Mouse (Mus musculus) NIH3T3 (cell line): ENCODE data around the gene Ube2i.
"Not testable (repeated sequence)": the region's sequence is repeated elsewhere in the genome, so short reads cannot be mapped to it uniquely, and the experiment has no call there.

Experiments used
- DNase-seq: peaks from one replicate; pipeline ENCODE4 v3.0.0-alpha.2; 2012; ENCODE audit warnings: low read depth

Gene Ube2i

DNA sequence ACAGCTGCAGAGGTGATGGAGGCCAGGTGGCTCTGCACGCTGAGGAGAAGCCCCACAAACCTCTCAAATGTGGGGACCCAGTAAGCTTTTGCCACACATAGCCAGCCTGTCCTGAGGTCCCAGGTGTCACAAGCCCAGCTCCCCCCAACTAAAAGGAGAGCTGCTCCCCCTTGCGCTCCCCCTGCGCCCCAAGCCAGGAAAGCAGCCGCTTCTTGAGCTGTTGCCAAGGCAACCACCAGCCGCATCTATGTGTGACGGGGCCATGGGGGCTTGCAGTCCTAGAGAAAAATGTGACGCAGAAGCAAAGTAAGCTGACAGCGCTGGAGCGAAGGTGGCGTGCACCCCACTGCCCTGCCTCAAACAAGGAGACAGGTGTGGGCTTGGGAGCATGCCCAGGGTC, 20.7 kb downstream of the Ube2i start:
- no peak for DNase-seq

DNA sequence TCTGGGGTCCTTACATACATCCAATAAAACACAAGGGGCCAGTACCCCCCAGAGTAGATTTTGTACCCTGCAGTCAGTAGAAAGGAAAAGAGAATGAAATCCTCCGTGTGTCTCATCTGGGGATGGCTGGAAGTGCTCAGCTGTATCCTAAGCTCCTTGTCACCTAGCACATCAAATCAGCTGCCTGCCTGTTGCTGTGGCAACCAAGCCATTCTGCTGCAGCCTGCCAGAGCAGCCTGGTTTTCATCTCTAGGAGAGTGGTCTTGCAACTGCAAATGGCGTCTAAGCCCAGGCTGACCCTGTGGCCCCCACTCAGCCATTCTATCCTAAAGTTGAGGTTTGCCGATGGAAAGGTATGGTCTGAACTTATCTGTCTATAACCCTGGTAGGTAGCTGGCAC, 21.8 kb downstream of the Ube2i start:
- no peak for DNase-seq

GRCm38 (mm10) chr17:25250181-25250835, 24.1 kb downstream of the Ube2i start:
- no peak for DNase-seq

GRCm38 (mm10) chr17:25248033-25248750, 26.2 kb downstream of the Ube2i start:
- no peak for DNase-seq

- no peak for DNase-seq
Observed at GRCm38 (mm10) chr17:25244239-25244638, 30.2 kb downstream of the Ube2i start.

- DNase-seq, result peak; percentile 31
Observed at GRCm38 (mm10) chr17:25243131-25243780, 31.2 kb downstream of the Ube2i start.

GRCm38 (mm10) chr17:25239695-25240636, 34.5 kb downstream of the Ube2i start, which contains the start of the genes Gnptg and Tsr3:
Gene Gnptg (minus strand): TSS chr17:25240124.
Gene Tsr3 (plus strand): TSS chr17:25240170.
- peak; percentile 97 for DNase-seq

DNA sequence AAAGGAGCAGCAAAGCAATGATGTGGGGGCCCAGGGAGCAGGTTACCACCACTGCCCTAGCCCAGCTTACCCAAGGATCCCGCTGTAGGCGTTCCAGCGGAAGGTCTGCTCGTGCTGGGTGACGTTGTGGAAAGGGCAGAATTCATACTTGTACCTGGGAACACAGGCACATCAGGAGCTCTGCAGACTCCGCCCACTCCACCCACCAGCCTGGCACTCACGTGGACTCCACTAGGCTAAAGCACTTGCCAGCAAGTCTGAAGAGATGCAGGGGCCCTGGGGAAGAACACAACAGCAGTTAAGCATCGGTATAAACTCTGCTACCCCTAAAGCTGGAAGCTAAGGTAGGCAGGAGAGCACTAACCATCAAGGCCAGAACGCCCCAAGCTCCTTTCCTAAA, 38.8 kb downstream of the Ube2i start:
- DNase-seq, result no peak

GRCm38 (mm10) chr17:25231621-25232020, 42.8 kb downstream of the Ube2i start:
- not testable (repeated sequence) for DNase-seq

GRCm38 (mm10) chr17:25230700-25231099, 43.7 kb downstream of the Ube2i start:
- DNase-seq, result no peak

DNA sequence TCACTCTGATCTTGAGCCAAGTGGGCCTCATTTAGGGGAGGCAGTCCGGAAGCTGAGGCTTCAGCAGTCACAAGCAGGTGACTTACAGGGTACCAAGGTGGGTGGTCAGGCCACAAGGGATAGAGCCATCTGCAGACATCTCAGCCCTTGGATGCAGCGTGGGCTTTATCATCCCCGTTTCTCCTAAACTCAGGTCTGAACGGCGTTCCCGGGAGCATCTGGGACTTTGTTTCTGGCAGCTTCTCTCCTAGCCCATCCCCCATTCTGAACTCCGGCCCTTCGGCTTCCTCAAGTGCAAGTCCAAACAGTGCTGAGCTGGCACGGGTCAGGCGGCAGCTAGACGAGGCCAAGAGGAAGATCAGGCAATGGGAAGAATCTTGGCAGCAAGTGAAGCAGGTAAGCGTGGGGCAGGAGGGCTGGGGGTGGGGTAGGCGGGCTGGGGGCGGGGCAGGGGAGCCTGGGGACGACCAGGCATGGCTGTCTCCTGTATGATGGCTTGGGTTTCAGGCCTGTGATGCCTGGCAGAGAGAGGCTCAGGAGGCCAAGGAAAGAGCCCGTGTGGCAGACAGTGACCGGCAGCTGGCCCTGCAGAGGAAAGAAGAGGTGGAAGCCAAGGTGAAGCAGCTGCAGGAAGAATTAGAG, 44.3 kb downstream of the Ube2i start:
- DNase-seq, result not testable (repeated sequence)

DNA sequence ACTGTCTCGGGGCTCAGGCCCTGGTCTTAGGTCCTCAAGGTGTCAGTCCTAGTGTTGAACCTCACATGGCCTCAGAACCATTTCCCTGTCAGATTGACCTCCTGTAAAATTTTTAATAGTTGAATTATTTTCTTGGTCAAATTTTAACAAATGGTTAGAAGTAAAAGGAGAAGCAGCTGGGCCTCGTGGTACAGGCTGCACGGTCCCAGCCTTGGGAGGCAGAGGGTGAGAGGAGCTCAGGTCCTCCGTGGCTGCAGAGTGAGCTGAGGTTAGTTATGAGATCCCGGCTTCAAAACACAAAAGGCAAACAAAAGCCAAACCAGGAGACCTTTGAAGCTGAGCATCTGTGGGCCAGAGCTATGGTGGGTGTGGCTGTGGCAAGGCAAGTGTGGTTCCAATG, 46.4 kb downstream of the Ube2i start:
- no peak for DNase-seq

DNA sequence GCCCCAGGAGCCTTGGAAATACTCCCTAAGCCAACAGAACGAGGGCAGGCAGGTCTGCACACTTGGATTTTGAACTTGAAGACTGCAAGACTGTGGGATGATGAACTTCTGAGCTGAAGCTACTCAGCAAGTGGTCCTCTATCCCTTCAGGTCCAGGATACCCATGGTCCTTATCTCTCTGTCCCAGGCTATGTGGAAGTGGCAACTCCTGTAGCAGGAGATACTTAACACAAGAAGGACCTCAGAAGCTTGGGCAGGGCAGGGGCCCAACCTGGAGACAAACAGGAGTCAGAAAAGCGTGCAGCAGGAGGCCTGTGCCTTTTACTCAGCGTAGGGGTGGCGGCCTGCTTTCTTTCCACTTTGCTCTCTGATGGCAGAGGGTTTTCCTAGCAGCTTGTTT, 48.8 kb downstream of the Ube2i start:
- DNase-seq, result no peak

- DNase-seq, result no peak
Observed at GRCm38 (mm10) chr17:25224586-25225222, 49.7 kb downstream of the Ube2i start.

- peak; percentile 9 for DNase-seq
Observed at GRCm38 (mm10) chr17:25222951-25223601, 51.3 kb downstream of the Ube2i start.

DNA sequence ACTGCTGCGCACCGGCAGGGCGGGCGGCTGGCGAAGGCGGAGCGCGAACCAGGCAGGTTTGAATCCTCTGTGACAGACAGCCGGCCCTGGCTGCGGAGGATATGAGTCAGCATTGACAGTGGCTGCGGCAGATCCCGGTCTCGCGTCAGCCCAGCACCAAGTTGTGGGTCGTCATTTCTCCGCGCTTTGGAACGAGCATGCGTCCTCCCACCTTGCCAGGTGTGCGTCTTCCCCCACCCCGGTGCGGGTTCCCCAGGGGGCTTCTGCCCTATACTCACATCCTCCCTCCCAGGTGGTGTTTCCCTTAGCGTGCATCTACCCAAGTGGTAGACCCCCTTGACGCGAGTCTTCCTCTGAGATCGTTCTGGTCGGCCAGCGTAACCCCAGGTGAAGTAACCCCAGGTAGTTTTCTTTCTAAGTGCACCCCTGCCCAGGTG, 51.9 kb downstream of the Ube2i start:
- DNase-seq, result not testable (repeated sequence)

- peak; percentile 80 for DNase-seq
Observed at GRCm38 (mm10) chr17:25221821-25222503, 52.5 kb downstream of the Ube2i start.

DNA sequence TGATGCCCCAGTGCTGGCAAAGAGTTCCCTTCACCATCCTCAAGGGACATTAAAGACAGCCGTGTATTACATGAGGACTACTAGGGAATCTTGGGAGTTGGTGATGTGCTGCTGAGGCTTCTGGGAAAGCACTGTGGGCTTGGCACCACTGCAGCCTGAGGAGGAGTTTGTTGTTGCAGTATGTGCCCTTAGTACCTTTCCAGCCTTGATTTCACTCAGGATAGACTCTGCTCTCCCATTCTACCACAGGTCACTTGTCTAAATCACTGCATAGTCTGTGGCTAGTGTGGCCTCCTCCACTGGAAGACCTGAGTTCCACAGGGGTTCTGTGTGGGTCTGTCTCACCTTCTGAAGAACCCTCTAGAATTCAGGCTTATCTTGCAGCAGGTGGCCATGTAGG, 53.7 kb downstream of the Ube2i start:
- no peak for DNase-seq

DNA sequence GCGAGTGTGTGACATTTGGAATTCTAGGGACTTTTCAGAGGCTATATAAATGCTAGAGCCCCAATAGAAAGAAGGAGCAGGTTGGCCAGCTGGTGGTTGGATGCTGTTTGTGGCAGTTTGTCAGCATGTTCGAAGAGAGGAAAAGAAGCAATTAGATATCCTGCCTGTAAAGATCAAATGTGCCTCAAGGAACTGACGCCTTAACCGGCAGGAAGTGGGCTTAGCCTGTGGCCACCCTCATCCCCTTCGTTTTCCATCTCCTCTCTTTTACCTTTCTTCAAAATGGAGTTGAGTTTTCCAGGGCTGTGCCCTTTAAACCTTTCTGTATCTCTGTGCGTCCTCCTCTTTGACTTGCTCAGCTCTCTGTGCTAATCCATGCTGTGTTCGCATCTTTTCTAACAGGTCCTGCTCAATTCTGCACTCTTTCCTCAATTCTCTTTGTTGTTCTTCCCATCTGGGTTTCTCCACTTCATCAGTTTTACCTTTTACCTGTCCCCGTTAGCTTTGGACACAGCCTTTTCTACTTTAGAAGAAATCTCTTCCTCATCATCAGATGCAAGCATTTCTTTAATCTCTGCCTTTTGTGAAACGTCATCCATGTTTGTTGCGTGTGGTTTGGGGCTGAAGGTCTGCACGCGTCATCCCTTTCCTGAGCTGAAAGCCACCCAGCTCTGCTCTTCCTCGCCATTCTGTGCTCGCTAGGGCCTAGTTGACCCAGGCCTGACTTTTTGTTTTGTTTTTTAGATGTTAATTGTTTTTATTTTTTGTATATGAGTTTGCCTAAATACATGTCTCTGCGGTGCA, 54.7 kb downstream of the Ube2i start:
- DNase-seq, result no peak
